Mouse (Mus musculus) liver, adult 2 months (tissue): ENCODE results near the gene Map3k5.

ENCODE experiments used
- CTCF ChIP-seq: fragments of 200-500 bp; IDR thresholded peaks from 2 replicates; pipeline ENCODE4 v1.5.1; 2011; ENCODE audit warnings: low read depth, low read length, control low read depth
- POLR2A ChIP-seq: fragments of 200-500 bp; IDR thresholded peaks from 2 replicates; pipeline ENCODE4 v1.6.1; 2011; ENCODE audit warnings: low read length, control low read depth; ENCODE audit not compliant: insufficient read depth; ENCODE audit errors: extremely low read depth

DNA sequence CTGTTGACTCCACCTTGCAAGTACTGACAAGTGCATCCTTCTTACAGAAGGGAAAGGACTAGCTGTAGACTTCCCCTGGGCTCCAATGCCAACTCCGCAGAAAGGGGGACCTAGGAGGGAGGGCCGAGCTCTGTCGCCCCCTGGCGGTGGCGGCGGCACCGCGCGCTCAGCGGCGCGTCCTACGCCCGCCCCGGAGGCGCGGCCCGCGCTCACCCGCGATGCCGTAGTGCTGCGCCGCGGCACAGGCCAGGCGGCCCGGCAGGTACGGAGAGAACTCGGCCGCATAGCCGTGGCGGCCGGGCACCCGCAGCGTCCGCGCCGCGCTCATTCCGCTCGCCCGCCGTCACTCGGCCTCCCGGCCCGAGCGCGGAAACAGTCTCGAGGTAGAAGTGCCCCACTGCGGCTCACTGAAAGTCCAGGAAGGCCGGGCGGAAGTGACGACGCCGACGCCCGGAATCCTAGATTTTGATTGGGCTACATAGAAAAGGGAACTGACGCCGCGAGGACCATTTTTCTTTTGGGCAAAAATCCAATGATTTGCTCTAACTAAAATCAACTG, 26.9 kb upstream of the Map3k5 start, which contains the start of gene Pex7:
- TF ChIP-seq POLR2A: peak; percentile 67; the same call in 1 of the 2 replicates
- TF ChIP-seq CTCF: peak; percentile 95
